Mouse (Mus musculus) small intestine, adult 2 months (tissue): Measurements from ENCODE around the gene Ptprb.

Experiments used
- CTCF ChIP-seq: fragments of 200-500 bp; IDR thresholded peaks from 2 replicates; pipeline ENCODE4 v1.5.1; 2012; ENCODE audit warnings: low read depth, mild to moderate bottlenecking, control low read depth, inconsistent platforms, low read length, moderate library complexity, mixed read lengths; ENCODE audit not compliant: insufficient replicate concordance, insufficient read length; ENCODE audit errors: extremely low read depth
- POLR2A ChIP-seq: fragments of 200-500 bp; IDR thresholded peaks from 2 replicates; pipeline ENCODE4 v1.6.1; 2012; ENCODE audit warnings: low read depth, mild to moderate bottlenecking, control low read depth, inconsistent platforms, low read length, moderate library complexity

DNA sequence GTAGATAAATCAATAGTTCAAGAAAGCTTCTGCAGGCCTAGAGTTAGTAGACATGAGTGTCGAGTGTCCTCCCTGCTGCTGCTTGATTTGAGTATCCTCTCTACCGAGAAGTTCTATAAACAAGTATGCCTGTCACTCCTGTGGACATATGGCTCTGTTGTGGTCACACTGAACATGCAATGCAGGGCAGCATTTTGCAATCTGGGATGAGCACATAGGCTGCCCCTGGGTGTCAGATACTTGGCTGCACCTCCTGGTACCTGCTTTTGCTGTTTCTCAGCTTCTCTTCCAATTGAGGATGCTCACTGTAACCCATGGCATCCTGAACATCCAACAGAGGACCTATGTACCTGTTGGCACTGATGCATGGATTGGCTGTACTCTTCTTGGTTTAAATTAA, 34.1 kb downstream of the Ptprb start:
- TF ChIP-seq POLR2A (no peak), CTCF (no peak)
